Mouse (Mus musculus): ENCODE measurements around the gene Bad. TPM values are rescaled to one million over a fixed set of nuclear protein-coding genes. Genes with fewer than 3 reads are reported as not detected.
"Not testable (repeated sequence)": the region's sequence is repeated elsewhere in the genome, so short reads cannot be mapped to it uniquely, and the experiment has no call there.

Bad gene
- total RNA-seq (2017), result 9.3 to 26.0 TPM (median 10.3 TPM) in 3 replicates

DNA sequence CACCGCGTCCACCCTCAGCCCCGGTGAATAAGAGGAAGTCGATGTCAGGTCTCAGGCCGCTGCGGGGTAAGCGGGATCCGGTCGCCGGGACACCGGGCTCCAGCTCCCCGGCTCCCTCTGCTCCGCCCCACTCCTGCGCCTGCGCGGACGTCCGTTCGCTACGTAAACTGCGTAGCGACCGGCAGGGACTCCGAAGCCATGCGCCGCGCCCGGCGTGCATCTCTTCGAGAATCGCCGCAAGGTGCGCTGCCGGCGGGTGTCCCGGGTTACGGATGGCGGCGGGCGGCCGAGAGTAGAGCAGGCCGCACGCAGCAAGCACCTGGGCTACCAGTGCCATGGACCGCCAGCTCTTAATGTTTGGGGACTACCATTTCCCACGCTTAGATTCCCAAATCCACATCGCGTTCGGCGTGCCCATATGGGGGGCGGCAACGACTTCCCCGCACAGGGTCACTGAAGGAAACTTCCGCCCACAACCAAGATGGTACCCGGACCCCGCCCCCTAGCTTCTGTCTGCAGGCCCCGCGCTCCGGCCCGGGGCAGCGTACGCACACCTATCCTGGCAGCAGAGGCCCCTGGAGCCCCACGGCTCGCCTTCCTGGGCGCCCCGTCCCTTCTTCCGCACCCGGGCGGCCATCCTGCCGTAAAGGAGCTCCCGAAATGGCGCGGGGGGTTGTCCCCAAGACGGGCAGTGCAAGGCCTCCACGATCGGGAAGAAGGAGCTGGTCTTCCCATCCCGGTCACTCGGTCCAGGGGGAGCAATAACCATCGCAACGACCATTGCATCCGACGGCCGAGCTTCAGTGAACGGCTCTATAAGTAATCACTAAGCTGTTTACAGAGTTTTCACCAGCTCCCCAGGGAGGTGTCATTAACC, at the start of gene Bad:
TSS of gene Bad (plus strand) at position 490 of the 877 bp plus-strand sequence.
- ATAC-seq (replicated peaks; ENCODE audit: insufficient number of reproducible peaks, low FRiP score, low TSS enrichment, poor library complexity, severe bottlenecking), result peak; percentile 53

DNA sequence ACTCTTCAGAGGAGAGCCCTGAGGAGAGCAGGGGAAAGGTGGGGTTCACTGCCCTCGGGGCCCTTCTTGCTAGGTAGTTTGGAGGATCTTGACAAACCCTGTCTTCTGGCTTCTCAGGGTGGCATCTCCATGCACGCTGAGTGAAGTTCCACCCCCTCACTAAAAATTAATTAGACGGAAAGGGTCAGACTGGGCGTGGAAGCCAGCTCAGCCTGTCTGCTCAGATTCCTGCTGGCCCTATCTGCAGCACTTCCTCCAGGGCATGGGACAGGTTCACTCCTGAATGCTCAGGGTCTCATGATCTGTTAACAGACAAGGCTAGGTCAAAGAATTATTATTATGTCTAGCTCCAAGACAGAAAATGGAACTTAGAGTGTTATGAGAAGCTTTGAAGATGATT, 49.1 kb upstream of the Bad start:
- ATAC-seq (replicated peaks; ENCODE audit: insufficient number of reproducible peaks, low FRiP score, low TSS enrichment, poor library complexity, severe bottlenecking), result no peak

DNA sequence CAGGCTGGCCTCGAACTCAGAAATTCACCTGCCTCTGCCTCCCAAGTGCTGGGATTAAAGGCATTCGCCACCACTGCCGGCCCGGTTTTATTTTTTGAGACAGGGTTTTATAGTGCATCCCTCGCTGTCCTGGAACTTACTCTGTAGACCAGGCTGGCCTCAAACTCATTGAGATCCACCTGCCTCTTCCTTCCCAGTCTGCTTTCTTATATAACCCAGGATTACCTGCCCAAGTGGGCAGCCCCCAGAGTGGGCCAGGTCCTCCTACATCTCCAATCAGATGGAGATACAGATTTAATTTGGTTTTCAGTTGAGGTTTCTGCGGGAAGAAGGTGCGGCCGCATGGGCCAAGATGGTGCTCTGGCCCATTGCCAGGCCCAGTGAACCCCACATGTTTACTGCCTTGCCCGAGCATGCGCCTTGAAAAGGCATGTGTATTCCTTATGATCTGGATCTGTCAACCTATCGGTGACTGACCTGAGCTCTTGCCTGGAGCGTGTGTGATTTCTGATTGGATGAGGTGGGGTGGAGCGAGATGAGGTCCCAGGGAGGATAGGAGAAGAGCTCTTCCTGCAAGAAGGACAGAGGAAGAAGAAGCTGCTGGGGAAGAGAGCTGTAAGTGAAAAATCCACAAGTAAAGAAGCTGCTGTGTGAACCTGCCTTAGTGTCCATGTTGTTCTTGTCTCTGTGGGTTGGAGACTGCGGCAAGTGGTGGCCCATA, 47.8 kb upstream of the Bad start:
- no peak for ATAC-seq (replicated peaks; ENCODE audit: insufficient number of reproducible peaks, low FRiP score, low TSS enrichment, poor library complexity, severe bottlenecking)

- ATAC-seq (replicated peaks; ENCODE audit: insufficient number of reproducible peaks, low FRiP score, low TSS enrichment, poor library complexity, severe bottlenecking), result not testable (repeated sequence)
These were observed 45.9 kb upstream of the Bad start for GRCm38 (mm10) chr19:6895608-6896305.

- no peak for ATAC-seq (replicated peaks; ENCODE audit: insufficient number of reproducible peaks, low FRiP score, low TSS enrichment, poor library complexity, severe bottlenecking)
These were observed 42.0 kb upstream of the Bad start for GRCm38 (mm10) chr19:6899641-6900040.

GRCm38 (mm10) chr19:6903031-6903430, 38.6 kb upstream of the Bad start:
- ATAC-seq (replicated peaks; ENCODE audit: insufficient number of reproducible peaks, low FRiP score, low TSS enrichment, poor library complexity, severe bottlenecking), result no peak

- ATAC-seq (replicated peaks; ENCODE audit: insufficient number of reproducible peaks, low FRiP score, low TSS enrichment, poor library complexity, severe bottlenecking), result no peak
These were observed 36.8 kb upstream of the Bad start for GRCm38 (mm10) chr19:6904846-6905245.

DNA sequence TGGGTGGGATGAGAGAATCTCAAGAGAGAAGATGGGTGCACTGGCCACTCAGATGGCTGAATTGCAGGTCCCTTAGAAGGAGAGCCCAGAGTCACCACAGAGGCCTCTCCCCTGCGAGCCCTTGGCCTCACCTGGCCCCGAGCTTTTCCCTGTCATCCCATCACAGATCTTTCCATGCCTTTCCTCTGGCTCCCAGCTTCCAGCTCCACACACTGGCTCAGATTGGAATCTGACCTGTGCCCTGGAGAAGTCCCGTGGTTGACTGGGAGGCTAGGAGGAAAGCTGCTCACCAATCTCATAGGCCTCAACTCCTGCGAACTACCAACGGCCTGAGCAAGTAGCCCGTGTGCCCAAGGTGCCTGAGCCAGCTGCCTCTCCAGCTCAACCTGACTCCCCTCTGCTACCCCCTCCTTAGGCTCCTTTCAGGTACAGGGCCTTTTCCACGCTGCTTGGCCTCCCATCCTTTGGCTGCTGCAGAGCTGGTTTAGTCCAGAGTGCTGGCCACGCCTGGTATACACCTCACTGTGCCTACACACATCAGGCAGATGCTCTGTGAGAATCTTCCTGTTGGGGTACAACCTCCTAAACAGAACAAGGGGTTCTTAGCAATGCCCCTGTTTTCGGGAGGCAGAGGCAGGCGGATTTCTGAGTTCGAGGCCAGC, 36.0 kb upstream of the Bad start:
- ATAC-seq (replicated peaks; ENCODE audit: insufficient number of reproducible peaks, low FRiP score, low TSS enrichment, poor library complexity, severe bottlenecking), result no peak

- ATAC-seq (replicated peaks; ENCODE audit: insufficient number of reproducible peaks, low FRiP score, low TSS enrichment, poor library complexity, severe bottlenecking), result no peak
These were observed 35.5 kb upstream of the Bad start for GRCm38 (mm10) chr19:6906199-6906598.

DNA sequence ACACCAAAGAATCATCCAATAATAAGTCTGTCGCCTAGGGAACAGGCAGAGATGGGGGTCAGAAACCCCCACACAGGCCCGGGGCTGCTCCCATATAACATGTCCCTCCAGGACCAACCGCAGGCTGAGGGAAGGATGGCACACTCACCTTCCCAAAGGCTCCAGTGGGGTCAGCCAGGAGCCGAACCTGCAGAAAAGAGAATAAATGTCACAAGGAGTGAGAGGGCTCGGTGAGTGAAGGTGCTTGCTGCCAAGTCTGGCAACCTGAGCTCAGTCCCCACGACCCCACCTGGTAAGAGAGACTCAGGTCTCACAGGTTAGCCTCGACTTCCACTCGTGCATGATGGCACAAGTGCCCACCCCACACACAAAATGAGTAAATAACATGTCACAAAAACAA, 34.6 kb upstream of the Bad start:
- no peak for ATAC-seq (replicated peaks; ENCODE audit: insufficient number of reproducible peaks, low FRiP score, low TSS enrichment, poor library complexity, severe bottlenecking)

DNA sequence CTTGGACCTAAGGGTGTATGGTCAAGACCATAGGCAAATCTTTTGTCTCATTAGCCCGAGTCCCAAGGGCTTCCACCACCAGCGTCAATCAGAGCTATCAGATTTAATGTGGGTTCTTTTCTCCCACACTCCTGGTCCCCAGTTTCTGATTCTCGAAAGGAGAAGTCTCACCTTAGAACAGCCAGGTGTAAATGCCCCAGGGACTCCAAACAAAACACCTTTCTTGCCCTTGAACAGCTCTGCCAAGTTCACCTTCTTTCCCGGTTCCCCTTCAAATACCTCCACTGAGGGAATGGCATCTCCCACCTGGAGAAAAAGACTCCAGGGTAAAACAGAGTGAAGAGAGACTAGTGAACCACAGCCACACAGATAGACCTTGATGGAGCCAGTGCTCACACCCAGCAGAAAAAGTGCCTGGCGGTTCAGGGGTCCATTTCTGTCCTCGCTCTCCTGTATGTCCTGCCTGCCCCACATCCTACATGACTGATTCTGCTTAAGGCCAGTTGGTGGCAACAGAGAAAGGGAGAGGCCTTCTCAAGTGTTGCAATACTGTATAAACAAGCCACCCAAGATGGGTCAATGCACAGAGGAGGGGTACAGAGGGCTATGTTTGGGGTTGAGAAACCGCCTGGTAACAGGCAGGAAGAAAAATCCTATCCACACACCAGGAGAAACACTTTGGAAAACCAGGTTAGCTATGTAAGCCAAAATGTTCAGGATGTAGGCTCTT, 33.7 kb upstream of the Bad start:
- no peak for ATAC-seq (replicated peaks; ENCODE audit: insufficient number of reproducible peaks, low FRiP score, low TSS enrichment, poor library complexity, severe bottlenecking)

GRCm38 (mm10) chr19:6909021-6909420, 32.6 kb upstream of the Bad start:
- ATAC-seq (replicated peaks; ENCODE audit: insufficient number of reproducible peaks, low FRiP score, low TSS enrichment, poor library complexity, severe bottlenecking), result no peak

DNA sequence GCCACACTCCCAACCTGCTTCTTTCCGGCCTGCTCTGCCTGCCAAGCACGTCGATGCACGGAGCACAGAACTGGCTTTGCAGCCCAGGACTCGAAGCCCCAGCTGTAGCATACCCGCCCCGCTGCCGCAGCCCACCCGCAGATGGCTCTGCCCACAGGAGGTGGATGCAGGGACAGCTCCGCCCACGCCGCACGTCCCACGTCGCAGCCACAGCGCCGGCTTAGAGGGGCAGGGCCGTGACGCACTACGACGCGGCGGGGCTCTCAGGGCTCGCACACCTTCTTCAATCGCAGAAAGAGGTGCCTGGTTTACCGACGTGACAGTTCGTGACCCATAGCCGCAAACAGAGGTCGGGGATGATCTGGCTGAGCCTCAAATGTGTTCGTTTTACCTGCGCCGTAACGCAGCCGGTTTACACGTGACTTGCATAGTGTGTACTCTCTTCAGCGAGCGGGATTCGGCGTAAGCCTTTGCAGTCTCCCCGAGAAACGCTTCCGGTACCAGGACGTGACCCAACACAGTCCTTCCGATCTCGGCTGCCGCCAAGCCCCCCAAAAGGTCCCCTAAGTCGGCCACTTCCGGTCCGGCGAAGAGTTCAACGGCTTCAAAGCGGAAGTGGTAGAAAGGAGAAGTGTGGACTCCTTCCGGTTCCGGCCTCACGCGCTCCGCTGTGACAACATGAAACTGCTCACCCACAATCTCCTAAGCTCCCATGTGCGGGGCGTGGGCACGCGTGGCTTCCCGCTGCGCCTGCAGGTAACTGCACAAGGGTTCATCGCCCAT, 32.0 kb upstream of the Bad start, which contains the start of the genes Trmt112 and Prdx5:
TSS of gene Trmt112 (plus strand) at position 192 of the 783 bp plus-strand sequence.
TSS of gene Prdx5 (minus strand) at position 600 of the 783 bp plus-strand sequence.
- ATAC-seq (replicated peaks; ENCODE audit: insufficient number of reproducible peaks, low FRiP score, low TSS enrichment, poor library complexity, severe bottlenecking), result peak; percentile 67

GRCm38 (mm10) chr19:6910306-6910705, 31.4 kb upstream of the Bad start:
- peak; percentile 21 for ATAC-seq (replicated peaks; ENCODE audit: insufficient number of reproducible peaks, low FRiP score, low TSS enrichment, poor library complexity, severe bottlenecking)

GRCm38 (mm10) chr19:6911101-6912074, 30.3 kb upstream of the Bad start:
- no peak for ATAC-seq (replicated peaks; ENCODE audit: insufficient number of reproducible peaks, low FRiP score, low TSS enrichment, poor library complexity, severe bottlenecking)

DNA sequence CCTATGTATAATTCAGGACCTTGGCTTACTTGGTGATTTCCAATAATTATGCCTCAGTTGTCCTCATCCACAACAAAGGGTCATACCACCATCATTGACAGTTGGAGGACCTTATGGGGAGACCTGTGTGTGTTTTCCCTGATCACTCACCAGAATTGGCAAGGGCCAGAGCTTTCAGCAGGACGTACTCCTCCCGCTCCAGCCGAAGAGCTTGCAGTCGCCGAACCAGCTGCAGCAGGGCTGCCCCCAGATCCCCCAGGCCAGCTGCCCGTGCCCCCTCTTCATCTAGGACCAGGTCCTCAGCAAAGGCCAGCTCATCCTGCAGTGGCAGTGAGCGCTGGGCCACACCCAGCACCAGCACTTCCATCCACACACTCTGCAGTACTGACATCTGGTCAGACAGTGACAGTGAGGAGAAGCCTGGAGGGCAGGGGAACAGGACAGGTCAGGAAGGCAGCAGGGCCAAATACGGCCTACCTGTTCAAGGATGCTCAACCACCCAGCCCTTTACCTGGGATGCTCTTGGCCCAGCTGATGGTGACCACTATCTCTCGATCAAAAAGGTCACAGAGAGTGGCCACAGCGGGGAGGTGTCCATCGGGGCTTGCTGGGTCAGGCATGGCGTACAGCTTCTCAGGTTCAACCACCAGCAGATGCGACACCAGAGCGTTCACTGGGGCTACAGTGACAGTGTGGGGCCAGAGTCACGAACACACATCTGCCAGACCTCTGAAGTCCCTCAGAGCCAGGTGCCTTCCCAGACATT, 29.3 kb upstream of the Bad start:
- ATAC-seq (replicated peaks; ENCODE audit: insufficient number of reproducible peaks, low FRiP score, low TSS enrichment, poor library complexity, severe bottlenecking), result no peak
